Mouse (Mus musculus) inflammation-experienced regulatory T-cells, adult 16 weeks (primary cell): ENCODE data around the gene Dhrs3. TPM values are rescaled to one million over a fixed set of nuclear protein-coding genes. Genes with fewer than 3 reads are reported as not detected.

ENCODE experiments used
- polyA plus RNA-seq: library from polyadenylated mRNA; unstranded; fragments of 100-300 nt; shearing (Covaris generic); gene quantifications from one replicate; pipeline ENCODE4 v1.2.1, GENCODE M21; 2017

Gene Dhrs3
- polyA plus RNA-seq: 17.0 TPM

DNA sequence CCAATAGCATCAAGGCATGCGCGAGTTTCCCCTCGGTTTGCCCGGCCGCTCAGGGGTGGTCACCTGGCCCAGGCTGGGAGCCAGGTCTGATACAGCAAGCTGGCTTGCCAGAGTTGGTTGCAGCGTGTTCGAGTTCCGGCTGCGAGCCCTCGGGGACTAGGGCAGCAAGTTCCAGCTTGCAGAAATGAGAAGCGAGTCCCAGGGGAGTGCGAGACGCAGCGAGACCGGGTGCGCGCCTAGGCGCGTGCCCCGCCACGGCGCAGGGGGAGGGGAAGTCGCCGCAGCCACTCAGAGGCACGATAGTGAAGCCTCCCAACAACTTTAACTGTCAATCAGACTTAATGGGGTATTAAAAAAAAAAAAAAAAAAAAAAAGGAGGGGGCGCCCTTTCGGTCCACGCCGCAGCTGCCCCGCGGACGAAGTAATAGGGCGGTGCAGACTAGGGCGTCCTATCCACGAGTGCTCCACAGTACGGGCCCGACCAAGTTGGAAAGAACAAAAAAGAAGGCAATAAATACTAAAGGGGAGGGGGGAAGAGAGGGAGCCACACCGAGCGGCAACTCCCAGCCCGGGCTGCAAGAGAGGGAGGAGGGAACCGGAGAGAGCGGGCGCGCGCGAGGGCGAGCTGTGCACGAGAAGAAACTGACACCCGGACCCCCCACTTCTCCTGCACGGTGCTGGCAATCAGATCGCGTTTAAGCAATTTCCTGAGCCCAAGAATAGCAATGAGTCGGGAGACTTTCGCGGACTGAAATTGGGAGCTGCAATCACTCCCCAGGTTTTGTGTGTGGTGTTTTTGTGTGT is at the start of gene Dhrs3:
Gene Dhrs3, plus strand, starts transcription at position 695 of the 804 bp plus-strand sequence.

Other genes starting within 250 kb of the Dhrs3 start
- gene Gm436, start 206.5 kb upstream of the Dhrs3 start, polyA plus RNA-seq: not detected
- gene Gm13178, start 171.4 kb upstream of the Dhrs3 start, polyA plus RNA-seq: not detected
- gene Gm438, start 106.2 kb upstream of the Dhrs3 start, polyA plus RNA-seq: not detected